Mouse (Mus musculus) cortical plate, adult 2 months (tissue): ENCODE results near the gene Mcat.

Experiments used
- CTCF ChIP-seq: fragments of 200-500 bp; IDR thresholded peaks from 2 replicates; pipeline ENCODE4 v1.5.1; 2011; ENCODE audit warnings: mild to moderate bottlenecking, control low read depth, low read length; ENCODE audit not compliant: insufficient read depth; ENCODE audit errors: extremely low read depth
- POLR2A ChIP-seq: fragments of 200-500 bp; IDR thresholded peaks from 2 replicates; pipeline ENCODE4 v1.6.1; 2011; ENCODE audit warnings: mild to moderate bottlenecking, low read length, control low read depth; ENCODE audit not compliant: insufficient read depth; ENCODE audit errors: extremely low read depth

DNA sequence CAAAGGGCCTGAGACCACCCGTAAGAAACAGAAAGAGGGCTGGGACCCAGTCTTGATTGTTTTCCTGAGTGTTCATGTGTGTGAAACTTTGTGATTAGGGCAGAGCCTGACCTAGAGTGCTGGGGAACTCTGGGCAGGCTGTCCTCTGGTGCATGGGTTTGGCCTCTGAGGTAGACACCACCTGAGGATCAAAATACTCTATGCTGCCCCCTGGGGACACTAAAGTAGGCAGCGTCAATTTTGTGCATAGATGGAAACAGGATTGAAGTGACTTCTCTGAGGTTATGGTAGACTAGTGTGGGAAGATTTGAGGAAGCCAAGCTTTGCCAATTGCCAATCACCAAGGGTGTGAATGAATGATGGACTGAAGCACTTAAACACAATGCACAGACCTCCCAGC lies 7.1 kb upstream of the Mcat start:
- TF ChIP-seq CTCF (no peak), POLR2A (no peak)
